Mouse (Mus musculus): ENCODE measurements around the gene Malrd1. TPM values are rescaled to one million over a fixed set of nuclear protein-coding genes. Genes with fewer than 3 reads are reported as not detected.

The Malrd1 gene
- polyA plus RNA-seq (2012; rRNA removed): not detected in 2 replicates

DNA sequence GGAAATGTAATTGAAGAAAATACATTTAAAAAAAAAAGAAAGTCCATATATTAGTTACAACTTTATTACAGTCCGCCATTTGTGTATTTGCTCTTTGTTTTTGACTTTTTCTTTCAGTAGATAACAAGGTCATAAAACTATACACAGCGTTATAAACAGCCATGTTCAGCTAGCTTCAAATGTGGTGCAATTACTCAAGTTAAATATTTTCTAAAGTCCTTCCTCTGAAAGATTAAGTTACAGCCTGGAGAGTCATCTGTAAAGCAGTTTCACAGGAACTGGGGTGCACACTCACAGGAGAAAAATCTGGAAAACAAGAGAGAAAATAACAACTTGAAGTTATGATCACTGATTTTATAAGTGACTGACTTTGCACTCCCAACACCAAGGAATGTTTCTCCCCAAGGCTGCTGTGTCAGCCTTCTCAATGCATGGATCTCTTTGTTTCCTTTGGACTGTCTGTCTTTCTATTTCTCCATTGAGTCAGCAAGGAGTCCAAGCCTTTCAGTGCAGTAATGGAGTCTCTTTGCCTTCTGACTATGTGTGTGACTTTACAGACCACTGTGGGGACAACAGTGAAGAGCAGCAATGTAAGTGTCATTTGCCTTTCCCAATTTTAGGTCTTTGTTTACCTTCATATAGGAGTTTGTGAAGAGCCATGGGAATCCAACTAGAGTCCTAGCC is at the start of gene Malrd1:
Malrd1 (plus strand) TSS at position 239 of the 684 bp plus-strand sequence.

